Mouse (Mus musculus) bone marrow, adult 2 months (tissue): Measurements from ENCODE around the gene Fam229a.

ENCODE experiments used
- CTCF ChIP-seq: fragments of 200-500 bp; IDR thresholded peaks from 2 replicates; pipeline ENCODE4 v1.5.1; 2011; ENCODE audit warnings: low read length, control low read depth; ENCODE audit not compliant: control insufficient read depth, insufficient read depth
- POLR2A ChIP-seq: fragments of 200-500 bp; IDR thresholded peaks from 2 replicates; pipeline ENCODE4 v1.6.1; 2011; ENCODE audit warnings: low read depth, mild to moderate bottlenecking, control low read depth, low read length, borderline replicate concordance; ENCODE audit not compliant: control insufficient read depth

DNA sequence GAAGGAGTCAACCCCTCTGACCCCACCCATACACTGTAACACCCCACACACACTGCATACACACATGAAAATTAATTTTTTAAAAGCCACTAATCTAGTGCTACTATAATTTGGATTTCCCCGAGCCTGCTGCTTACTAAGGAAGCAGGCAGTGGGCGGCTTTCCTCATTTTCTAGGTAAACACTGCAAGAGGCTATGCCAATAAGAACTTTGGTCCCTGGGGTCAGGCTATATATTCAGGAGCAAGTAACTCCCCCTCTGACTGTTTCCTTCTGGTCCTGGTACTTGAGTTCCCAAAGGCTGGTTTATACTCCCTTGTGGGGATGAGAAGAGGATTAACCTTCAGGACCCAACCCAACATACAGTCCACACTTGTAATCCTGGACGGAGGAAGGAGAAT is 34.9 kb downstream of the Fam229a start:
- TF ChIP-seq CTCF (no peak), POLR2A (no peak)
